Mouse (Mus musculus) adrenal gland, adult 18-20 months (tissue): ENCODE results near the gene Scn3b. TPM values are rescaled to one million over a fixed set of nuclear protein-coding genes. Genes with fewer than 3 reads are reported as not detected.
A peak's percentile ranks its signal among the peaks of the same experiment; 100 is the strongest.

ENCODE experiments used
- DNase-seq, 2 experiments: peaks; one replicate each; pipeline ENCODE4 v3.0.0; 2021 to 2022; ENCODE audit warnings: low spot score in 2 of 2
- total RNA-seq, 2 experiments: library from RNA; stranded (reverse); gene quantifications; 1 replicate in 1 of 2; 2 replicates in 1 of 2; pipeline ENCODE4 v1.2.3; 2021

Scn3b gene
- total RNA-seq, 2 experiments from 2014 or later, result 5.1 to 6.7 TPM

GRCm38 (mm10) chr9:40311813-40312212, 42.8 kb downstream of the Scn3b start:
- DNase-seq, result peak in 1 of 2 experiments; percentile 16

DNA sequence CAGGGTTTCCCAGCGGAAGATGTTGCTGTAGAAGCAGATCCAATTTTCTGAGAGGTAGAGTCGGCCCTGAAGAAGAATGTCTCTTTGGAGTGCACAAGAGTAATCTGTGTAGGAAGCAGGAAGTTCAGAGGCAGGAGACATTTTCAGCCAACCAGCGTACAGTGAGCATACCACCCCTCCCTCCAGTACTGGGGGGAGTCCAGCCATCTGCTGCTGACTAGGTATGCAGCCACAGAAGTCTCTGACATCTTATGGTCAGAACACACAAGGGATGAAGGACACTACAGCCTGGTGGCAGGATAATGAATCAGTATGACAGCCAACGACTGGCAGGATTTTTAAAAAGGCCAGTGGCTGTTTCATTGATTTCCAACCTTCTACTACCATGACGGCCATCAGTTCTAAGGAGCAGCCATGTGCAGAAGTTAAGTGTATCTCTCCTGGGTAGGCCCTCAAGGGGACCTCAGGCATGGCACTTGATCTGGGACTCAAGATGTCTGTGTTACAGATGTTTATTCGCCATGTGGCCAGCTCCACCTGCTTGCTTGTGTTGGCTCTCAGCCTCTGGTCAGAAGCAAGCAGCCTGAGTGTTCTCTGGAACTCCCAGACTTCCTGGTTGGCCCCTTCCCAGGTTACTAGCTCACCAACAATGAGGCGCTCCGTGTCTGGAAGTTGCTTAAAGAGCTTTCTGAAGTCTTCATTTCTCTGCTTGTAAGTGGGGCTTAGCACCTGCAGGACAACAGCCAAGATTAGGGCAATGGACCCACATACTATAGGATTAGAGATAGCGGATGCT, 48.0 kb downstream of the Scn3b start:
- no peak for DNase-seq

DNA sequence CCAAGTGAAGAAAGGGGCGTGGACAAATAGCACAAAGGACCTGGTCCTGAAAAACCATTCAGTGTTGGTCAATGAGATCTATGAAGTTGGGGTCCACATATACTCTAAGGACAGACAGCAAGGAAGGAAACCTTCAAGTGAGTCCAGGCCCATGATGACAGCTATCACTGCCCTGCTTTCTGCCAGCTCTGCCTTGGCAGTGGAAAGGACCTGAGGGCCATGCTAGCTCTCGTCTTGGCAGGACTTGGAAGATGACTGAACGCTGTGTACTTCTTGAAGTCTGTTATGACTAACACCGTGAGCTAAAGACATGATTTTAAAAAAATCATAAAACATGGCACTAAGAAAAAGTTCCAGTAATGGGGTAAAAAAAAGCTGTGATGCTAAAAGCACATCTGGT, 48.7 kb downstream of the Scn3b start:
- DNase-seq, result no peak

DNA sequence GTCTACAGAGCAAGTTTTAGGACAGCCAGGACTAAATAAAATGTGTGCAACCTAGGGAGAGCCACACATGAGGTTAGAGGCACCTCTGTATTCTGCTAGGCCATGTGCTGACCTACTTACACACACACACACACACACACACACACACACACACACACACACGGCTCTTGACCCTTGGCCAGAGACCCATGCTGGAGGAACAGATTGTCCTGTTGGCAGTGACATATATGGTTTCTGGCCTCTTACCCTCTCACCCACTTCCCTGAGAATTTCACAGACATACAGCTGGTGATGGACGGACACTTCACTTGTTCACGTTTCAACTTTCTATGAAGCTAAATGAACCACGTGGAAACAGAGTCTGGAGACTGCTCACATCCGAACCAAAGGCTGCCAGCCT, 49.8 kb downstream of the Scn3b start:
- DNase-seq, result no peak

DNA sequence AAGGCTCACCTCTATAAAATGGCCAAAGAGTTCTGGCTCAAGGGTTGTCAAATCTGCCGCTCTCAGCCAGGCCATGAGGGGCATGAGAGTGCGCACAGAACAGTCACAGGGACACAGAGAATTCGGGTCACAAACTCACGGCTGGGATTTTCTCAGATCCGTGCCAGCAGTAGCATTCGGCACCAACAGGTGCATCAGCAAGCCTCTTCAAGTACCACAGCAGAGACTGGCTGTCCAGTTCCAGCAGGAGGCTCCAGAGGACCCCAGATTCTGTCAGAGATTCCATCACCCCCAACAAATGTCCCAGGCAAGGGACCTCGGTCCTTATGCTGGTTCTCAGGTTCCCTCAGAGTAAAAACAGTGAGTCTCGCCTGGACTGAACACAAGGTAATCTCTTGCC, 51.4 kb downstream of the Scn3b start:
- DNase-seq, result no peak

DNA sequence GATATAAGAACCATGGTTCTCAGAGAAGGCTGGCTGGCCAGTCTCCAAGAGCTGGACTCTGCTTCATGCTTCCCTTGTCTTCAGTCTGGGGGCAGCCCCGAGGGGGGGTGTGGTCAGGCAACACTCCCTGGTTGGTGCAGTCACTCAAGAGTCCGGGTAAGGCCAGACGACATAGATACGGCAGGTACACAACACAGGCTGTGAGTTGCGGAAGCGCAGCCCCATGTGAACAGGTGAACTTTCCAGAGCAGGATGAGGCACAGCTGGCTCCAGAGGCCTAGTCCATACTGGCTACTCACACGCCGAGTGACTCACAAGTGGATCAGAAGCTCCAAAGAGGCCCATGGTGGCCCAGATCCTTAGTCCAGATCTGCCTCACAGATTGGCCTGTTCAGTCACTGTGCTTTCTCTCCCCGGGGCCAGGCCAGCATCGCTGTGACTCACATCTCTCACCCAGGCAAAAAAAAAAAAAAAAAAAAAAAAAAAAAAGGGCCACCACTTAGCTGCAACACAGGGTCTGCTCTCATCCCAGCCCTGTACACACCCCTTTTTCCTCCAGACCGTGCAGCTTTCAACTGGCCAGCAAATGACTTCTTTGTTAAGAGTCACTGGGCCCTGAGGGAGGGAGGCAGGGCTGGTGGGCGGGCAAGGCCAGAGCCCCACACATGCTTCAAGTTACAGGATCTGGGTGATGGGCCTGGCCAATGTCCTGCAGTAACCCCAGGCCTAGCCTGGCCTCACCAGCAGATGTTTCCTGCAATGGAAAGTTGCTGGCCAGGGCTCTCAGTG, 52.1 kb downstream of the Scn3b start:
- peak in 1 of 2 experiments; percentile 59 for DNase-seq

- no peak for DNase-seq
Measured at GRCm38 (mm10) chr9:40321668-40322003, 52.6 kb downstream of the Scn3b start.

DNA sequence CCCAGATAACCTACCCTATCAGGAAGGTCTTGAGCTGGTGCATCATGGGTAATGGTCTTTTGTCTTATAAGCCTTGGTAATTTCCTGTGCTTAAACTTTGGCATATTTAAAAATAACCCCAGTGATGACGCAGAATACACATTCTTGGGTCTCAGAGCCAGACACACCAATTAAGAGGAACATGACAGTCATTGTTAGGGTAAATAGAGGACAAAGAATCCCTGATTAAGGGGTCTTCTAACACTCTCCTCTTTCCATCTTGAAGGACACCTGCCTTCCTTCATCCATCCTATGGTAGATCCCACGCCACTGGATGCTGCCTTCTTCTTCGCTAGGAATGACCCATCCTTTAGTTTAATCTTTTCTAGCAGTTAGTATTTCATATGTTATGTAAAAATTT, 53.4 kb downstream of the Scn3b start:
- DNase-seq, result no peak

GRCm38 (mm10) chr9:40323171-40323570, 54.2 kb downstream of the Scn3b start:
- DNase-seq, result no peak

- DNase-seq, result no peak
Measured at GRCm38 (mm10) chr9:40323773-40324172, 54.8 kb downstream of the Scn3b start.

DNA sequence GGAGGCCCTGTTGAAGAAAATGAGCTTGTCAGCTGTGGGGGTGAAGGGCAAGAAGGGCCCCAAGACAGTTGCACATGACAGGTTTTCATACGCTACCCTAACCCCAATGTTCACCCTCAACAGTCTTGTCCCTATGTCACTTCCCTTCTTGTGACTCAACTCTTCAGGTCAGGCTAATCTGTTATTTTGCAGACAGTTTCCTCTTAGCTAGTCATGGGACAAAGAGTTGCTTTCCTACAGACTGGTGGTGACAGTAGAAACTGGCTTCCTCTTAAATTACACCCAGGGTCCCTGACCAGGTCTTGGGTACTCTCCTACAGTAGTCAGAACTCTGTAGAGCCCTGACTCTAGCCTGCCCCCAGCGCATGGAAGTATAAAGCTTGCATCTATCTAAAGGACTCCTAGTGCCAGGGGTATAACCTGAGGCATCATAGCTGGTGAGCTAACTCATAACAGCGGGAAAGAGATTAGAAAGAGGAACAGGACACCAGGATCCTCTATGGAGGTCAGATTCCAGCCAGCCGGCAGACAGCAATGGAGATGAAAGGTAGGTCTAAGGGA, 55.3 kb downstream of the Scn3b start:
- no peak for DNase-seq

GRCm38 (mm10) chr9:40324826-40325225, 55.8 kb downstream of the Scn3b start:
- no peak for DNase-seq

DNA sequence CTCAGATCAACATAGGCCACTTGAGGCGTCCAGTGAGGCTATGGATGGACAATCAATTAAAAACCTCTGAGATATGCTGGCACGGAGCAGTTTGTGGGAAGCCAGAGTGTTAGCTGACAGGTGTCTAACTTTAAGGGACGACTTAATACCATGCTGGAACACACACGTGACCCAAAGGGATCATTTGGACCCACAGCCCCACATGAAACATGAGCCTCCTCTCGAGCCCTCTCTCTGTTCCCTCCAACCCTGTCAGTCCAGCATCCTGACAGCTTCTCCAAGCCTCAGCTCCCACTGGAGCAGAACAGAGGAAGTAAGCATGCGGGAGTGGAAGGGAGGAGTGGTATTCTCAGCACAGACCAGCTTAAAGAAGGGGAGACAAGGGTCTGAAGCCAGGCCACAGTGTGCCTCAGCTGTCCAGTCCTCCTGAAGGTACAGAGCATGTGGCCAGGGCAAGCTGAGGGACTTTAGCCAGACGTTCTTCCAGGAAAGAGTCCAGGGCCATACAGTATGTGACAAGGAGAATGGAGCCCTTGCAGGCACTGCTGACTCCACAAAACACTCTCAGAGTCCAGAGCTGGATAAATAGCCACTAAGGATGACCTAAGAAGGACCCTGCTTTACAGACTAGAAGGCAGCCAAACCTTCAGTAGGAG, 57.4 kb downstream of the Scn3b start:
- DNase-seq, result no peak

GRCm38 (mm10) chr9:40330609-40331382, 61.8 kb downstream of the Scn3b start:
- peak; percentile 89 to 90 for DNase-seq

- DNase-seq, result no peak
Measured at GRCm38 (mm10) chr9:40331411-40332286, 62.6 kb downstream of the Scn3b start.

- no peak for DNase-seq
Measured at GRCm38 (mm10) chr9:40332326-40332725, 63.3 kb downstream of the Scn3b start.

GRCm38 (mm10) chr9:40332731-40333648, 64.0 kb downstream of the Scn3b start:
- peak in 1 of 2 experiments; percentile 30 for DNase-seq

GRCm38 (mm10) chr9:40333649-40334396, 64.8 kb downstream of the Scn3b start:
- peak in 1 of 2 experiments; percentile 75 for DNase-seq
